Mouse (Mus musculus): ENCODE measurements around the gene S100a14. TPM values are rescaled to one million over a fixed set of nuclear protein-coding genes. Genes with fewer than 3 reads are reported as not detected.

Gene S100a14
- polyA plus RNA-seq, 1 experiment: not detected

- Histone ChIP-seq H3K27ac (ENCODE audit: insufficient read depth, low read length) (no peak overlapping the region), H3K4me1 (ENCODE audit: control insufficient read depth, insufficient read depth, low read length) (peaks cover 3% of the 10 kb centered on the region; the same call in 1 of the 2 replicates), H3K4me3 (ENCODE audit: insufficient read depth, low read length) (no peak overlapping the region)
- no peak for TF ChIP-seq CTCF (IDR thresholded peaks at IDR 0.05; ENCODE audit: extremely low read depth, insufficient read depth, low read length)
- no peak for TF ChIP-seq POLR2A (IDR thresholded peaks at IDR 0.05; ENCODE audit: extremely low read depth, insufficient read depth, low read length)
Measured at GRCm38 (mm10) chr3:90576351-90577001, 49.8 kb downstream of the S100a14 start.

Other genes starting within 250 kb of the S100a14 start
- 33.2 and 35.4 TPM in 2 replicates for gene Gatad2b, start 233.7 kb upstream of the S100a14 start, polyA plus RNA-seq (2012; rRNA removed)
- 6.8 and 9.4 TPM in 2 replicates for gene Slc27a3, start 136.9 kb upstream of the S100a14 start, polyA plus RNA-seq (2012; rRNA removed)
- 44.8 and 46.1 TPM in 2 replicates for gene Ints3, start 93.2 kb upstream of the S100a14 start, polyA plus RNA-seq (2012; rRNA removed)
- gene Npr1, start 61.0 kb upstream of the S100a14 start, polyA plus RNA-seq (2012; rRNA removed): 3.3 and 4.7 TPM in 2 replicates
- gene Ilf2, start 50.7 kb upstream of the S100a14 start, polyA plus RNA-seq (2012; rRNA removed): 78.7 and 79.5 TPM in 2 replicates
- gene Snapin, start 35.8 kb upstream of the S100a14 start, polyA plus RNA-seq (2012; rRNA removed): 65.0 and 73.2 TPM in 2 replicates
- gene Chtop, start 17.4 kb upstream of the S100a14 start, polyA plus RNA-seq (2012; rRNA removed): 126 and 131 TPM in 2 replicates
- gene S100a1, start 12.5 kb upstream of the S100a14 start, polyA plus RNA-seq (2012; rRNA removed): 265 and 281 TPM in 2 replicates
- 74.0 and 74.6 TPM in 2 replicates for gene S100a13, start 12.4 kb upstream of the S100a14 start, polyA plus RNA-seq (2012; rRNA removed)
- gene S100a16, start 10.4 kb downstream of the S100a14 start, polyA plus RNA-seq (2012; rRNA removed): 116 and 134 TPM in 2 replicates
- 1.9 and 2.0 TPM in 2 replicates for gene S100a3, start 33.7 kb downstream of the S100a14 start, polyA plus RNA-seq (2012; rRNA removed)
- not detected in 2 replicates for gene S100a2, start 63.4 kb downstream of the S100a14 start, polyA plus RNA-seq (2012; rRNA removed)
- gene Gm42674, start 75.0 kb downstream of the S100a14 start, polyA plus RNA-seq (2012; rRNA removed): not detected in 2 replicates
- gene S100a4, start 76.9 kb downstream of the S100a14 start, polyA plus RNA-seq (2012; rRNA removed): 10.9 and 13.4 TPM in 2 replicates
- gene S100a5, start 81.7 kb downstream of the S100a14 start, polyA plus RNA-seq (2012; rRNA removed): not detected in 2 replicates
- 51.5 and 66.4 TPM in 2 replicates for gene S100a6, start 86.0 kb downstream of the S100a14 start, polyA plus RNA-seq (2012; rRNA removed)
- 1.0 and 1.1 TPM in 2 replicates for gene S100a7a, start 127.2 kb downstream of the S100a14 start, polyA plus RNA-seq (2012; rRNA removed)
- 0.95 and 1.8 TPM in 2 replicates for gene S100a8, start 142.1 kb downstream of the S100a14 start, polyA plus RNA-seq (2012; rRNA removed)
- 1.6 and 2.2 TPM in 2 replicates for gene S100a9, start 168.9 kb downstream of the S100a14 start, polyA plus RNA-seq (2012; rRNA removed)
- gene Pglyrp4, start 200.1 kb downstream of the S100a14 start, polyA plus RNA-seq (2012; rRNA removed): not detected in 2 replicates

All from cortical plate, adult 2 months (tissue).